Mouse (Mus musculus): ENCODE data around the gene Rtp1. TPM values are rescaled to one million over a fixed set of nuclear protein-coding genes. Genes with fewer than 3 reads are reported as not detected.
A peak's percentile ranks its signal among the peaks of the same experiment; 100 is the strongest.

The Rtp1 gene
- polyA plus RNA-seq, 1 experiment from 2014 or later, result not detected

DNA sequence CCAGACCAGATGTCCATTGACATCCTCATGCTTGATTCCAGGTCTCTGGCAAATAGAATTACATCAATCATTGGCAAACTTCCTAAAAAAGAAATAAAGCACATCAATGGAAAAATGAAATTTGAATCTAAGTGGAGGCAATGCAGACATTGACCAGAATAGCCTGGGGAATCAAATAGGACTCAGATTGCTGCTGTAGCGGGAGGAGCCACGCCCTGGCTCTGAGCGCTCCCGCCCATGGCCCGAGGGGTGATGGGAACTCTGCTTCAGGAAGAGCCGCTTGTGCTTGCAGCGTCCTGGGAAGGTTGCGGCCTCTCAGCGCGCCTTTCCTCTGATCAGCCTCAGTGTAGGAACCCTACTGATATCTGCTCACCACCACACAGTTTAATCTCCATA lies 12.7 kb upstream of the Rtp1 start:
- ATAC-seq (replicated peaks; ENCODE audit: extremely low read depth, insufficient read depth, low FRiP score), result peak; percentile 55; the same call in 1 of the 2 replicates
- no peaks in the 10 kb centered on the region for H3K9me3 ChIP-seq (replicated peaks; ENCODE audit: control insufficient read depth, low read length)
- H3K4me2 ChIP-seq (ENCODE audit: low read depth, low read length), result peak overlapping the region; percentile 56
- WGBS, result 23% methylated on average over 10 of the region's 10 CpGs
- peak overlapping the region; percentile 20; the same call in 1 of the 2 replicates for H3K4me3 ChIP-seq (ENCODE audit: low read length)
- H3K27ac ChIP-seq (ENCODE audit: low read length), result no peak overlapping the region
- peak overlapping the region; percentile 32; the same call in 1 of the 2 replicates for H3K9ac ChIP-seq (ENCODE audit: low read length)
- no peaks in the 10 kb centered on the region for H3K27me3 ChIP-seq (ENCODE audit: control insufficient read depth, insufficient read depth, low read length)
- peaks cover 11% of the 10 kb centered on the region; the same call in 1 of the 2 replicates for H3K4me1 ChIP-seq (ENCODE audit: control insufficient read depth, insufficient read depth, low read length)
- H3K36me3 ChIP-seq (ENCODE audit: control insufficient read depth, insufficient read depth), result no peaks in the 10 kb centered on the region

DNA sequence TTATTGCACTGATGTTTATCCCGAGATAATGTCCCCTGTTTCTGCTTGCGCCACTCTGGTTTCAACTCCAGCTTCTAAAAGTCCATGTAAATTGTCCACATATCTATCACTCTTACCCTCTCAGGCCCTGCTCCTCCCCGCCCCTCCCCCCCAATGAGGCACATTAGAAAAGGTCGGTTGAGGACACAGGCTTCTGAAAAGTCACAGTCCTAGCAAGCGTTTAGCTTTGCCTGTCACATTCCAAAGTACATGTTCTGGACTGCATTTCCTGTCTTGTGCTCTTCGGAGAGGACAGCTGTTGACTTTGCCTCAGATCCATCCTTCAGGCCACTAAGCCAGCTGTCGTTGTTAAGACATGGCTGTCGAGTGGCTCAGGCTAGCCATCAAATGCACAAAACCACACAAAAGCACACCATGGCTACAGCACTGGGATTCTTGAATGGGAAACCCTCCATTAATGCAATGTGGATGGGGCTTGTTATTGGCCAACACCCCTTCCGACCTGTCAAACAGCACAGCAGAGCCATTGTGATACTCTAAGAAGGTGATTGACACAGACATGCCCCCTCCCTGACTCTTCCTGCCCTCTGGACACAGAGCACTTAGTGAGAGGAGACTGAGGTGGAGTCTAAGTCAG lies 12.2 kb upstream of the Rtp1 start:
- peaks cover 11% of the 10 kb centered on the region; the same call in 1 of the 2 replicates for H3K4me1 ChIP-seq (ENCODE audit: control insufficient read depth, insufficient read depth, low read length)
- peak; percentile 32; the same call in 1 of the 2 replicates for ATAC-seq (replicated peaks; ENCODE audit: extremely low read depth, insufficient read depth, low FRiP score)
- no peak overlapping the region for H3K27ac ChIP-seq (ENCODE audit: low read length)
- peak overlapping the region; percentile 20; the same call in 1 of the 2 replicates for H3K4me3 ChIP-seq (ENCODE audit: low read length)
- H3K4me2 ChIP-seq (ENCODE audit: low read depth, low read length), result peak overlapping the region; percentile 56
- H3K36me3 ChIP-seq (ENCODE audit: control insufficient read depth, insufficient read depth), result no peaks in the 10 kb centered on the region
- WGBS, result 37% methylated on average over 9 of the region's 9 CpGs
- H3K27me3 ChIP-seq (ENCODE audit: control insufficient read depth, insufficient read depth, low read length), result no peaks in the 10 kb centered on the region
- H3K9ac ChIP-seq (ENCODE audit: low read length), result peak overlapping the region; percentile 32; the same call in 1 of the 2 replicates
- H3K9me3 ChIP-seq (replicated peaks; ENCODE audit: control insufficient read depth, low read length), result no peaks in the 10 kb centered on the region

DNA sequence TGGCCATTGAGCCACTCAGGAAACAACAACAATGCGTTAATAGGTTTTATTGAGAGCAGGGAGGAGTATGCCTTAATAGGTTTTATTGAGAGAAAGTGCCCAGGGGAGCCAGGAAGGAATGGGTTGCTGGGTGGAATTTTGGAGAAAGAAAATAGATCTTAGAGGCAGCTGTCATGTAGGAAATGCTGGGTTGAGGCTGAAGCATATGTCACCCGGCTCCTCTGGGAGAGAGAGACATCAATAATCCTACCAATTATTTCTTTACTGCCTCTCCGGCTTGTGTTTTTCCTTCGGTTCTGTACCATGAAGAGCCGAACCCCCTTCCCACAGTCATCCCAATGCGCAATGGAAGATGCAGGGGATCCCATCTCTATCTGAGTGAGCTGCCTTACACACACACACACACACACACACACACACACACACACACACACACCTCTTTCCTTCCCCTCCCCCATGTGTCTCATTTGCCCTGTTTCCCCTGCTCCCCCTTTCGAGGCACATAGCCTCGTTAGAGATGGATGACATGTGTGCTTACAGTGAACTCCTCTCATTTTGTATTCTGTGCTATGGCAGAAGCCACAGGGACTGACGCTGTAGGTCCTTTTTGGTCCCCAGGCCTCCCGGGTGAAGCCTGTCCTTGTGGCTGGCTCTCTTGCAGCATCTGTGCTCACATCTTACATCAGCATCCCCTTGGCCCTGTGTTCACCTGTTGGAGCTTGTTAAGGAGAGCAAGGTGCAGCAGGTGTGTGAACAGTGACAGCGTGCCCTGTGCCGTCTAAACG lies 11.3 kb upstream of the Rtp1 start:
- H3K4me3 ChIP-seq (ENCODE audit: low read length), result no peak overlapping the region
- H3K27me3 ChIP-seq (ENCODE audit: control insufficient read depth, insufficient read depth, low read length), result no peaks in the 10 kb centered on the region
- H3K9ac ChIP-seq (ENCODE audit: low read length), result no peak overlapping the region
- no peaks in the 10 kb centered on the region for H3K36me3 ChIP-seq (ENCODE audit: control insufficient read depth, insufficient read depth)
- WGBS, result 76% methylated on average over 13 of the region's 13 CpGs
- no peak overlapping the region for H3K4me2 ChIP-seq (ENCODE audit: low read depth, low read length)
- H3K4me1 ChIP-seq (ENCODE audit: control insufficient read depth, insufficient read depth, low read length), result peaks cover 11% of the 10 kb centered on the region; the same call in 1 of the 2 replicates
- no peak for ATAC-seq (replicated peaks; ENCODE audit: extremely low read depth, insufficient read depth, low FRiP score)
- no peak overlapping the region for H3K27ac ChIP-seq (ENCODE audit: low read length)
- H3K9me3 ChIP-seq (replicated peaks; ENCODE audit: control insufficient read depth, low read length), result no peaks in the 10 kb centered on the region

DNA sequence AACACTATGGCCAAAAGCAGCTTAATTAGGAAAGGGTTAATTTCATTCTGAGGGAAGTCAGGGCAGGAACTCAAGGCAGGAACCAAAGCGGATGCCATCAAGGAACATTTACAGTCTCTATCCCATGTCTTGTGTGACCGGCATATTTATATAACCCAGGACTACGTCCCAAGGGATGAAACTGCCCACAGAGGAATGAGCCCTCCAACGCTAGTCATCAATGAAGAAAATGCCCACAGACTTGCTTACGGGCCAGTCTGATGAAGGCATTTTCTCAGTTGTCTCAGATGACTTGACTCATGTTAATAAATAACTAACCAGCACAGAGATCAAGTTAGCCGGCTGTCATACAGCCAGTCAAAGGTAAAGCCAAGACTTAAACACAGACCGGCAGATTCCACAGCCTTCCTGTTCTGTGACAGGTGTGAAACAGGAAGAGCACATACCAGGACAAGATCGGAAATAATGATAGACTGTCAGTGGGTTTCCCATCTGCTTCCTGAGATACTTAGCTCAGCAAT lies 9.3 kb upstream of the Rtp1 start:
- Histone ChIP-seq H3K36me3 (ENCODE audit: control insufficient read depth, insufficient read depth) (no peaks in the 10 kb centered on the region), H3K27me3 (ENCODE audit: control insufficient read depth, insufficient read depth, low read length) (no peaks in the 10 kb centered on the region), H3K9ac (ENCODE audit: low read length) (no peak overlapping the region), H3K27ac (ENCODE audit: low read length) (no peak overlapping the region), H3K4me3 (ENCODE audit: low read length) (no peak overlapping the region), H3K9me3 (replicated peaks; ENCODE audit: control insufficient read depth, low read length) (no peaks in the 10 kb centered on the region), H3K4me1 (ENCODE audit: control insufficient read depth, insufficient read depth, low read length) (peaks cover 11% of the 10 kb centered on the region; the same call in 1 of the 2 replicates), H3K4me2 (ENCODE audit: low read depth, low read length) (no peak overlapping the region)
- WGBS, result 79% methylated on average over 8 of the region's 8 CpGs
- ATAC-seq (replicated peaks; ENCODE audit: extremely low read depth, insufficient read depth, low FRiP score), result no peak

DNA sequence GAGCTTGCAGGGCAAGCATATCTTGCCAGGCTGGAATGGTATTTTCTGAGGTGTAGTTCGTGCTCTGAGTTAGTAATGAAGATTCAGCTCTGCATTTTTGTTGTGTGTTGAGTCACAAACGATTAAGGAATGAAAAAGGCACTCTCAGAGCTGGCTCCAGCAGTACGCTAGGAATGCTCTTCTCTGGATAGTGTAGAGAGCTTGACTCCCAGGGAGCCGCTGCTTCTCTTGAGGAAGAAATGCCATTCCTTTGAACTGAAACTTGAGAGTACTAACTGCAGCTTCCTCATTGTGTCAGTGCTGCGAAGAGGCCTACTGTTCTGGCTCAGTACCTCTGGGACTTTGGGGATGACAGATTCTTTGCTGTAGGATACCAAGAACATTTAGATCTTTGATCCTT lies 5.1 kb upstream of the Rtp1 start:
- WGBS, result 58% methylated on average over 5 of the region's 5 CpGs
- no peaks in the 10 kb centered on the region for H3K4me1 ChIP-seq (ENCODE audit: control insufficient read depth, insufficient read depth, low read length)
- H3K9me3 ChIP-seq (replicated peaks; ENCODE audit: control insufficient read depth, low read length), result no peaks in the 10 kb centered on the region
- no peaks in the 10 kb centered on the region for H3K36me3 ChIP-seq (ENCODE audit: control insufficient read depth, insufficient read depth)
- H3K27me3 ChIP-seq (ENCODE audit: control insufficient read depth, insufficient read depth, low read length), result no peaks in the 10 kb centered on the region
- no peak for ATAC-seq (replicated peaks; ENCODE audit: extremely low read depth, insufficient read depth, low FRiP score)
- no peak overlapping the region for H3K9ac ChIP-seq (ENCODE audit: low read length)
- H3K27ac ChIP-seq (ENCODE audit: low read length), result no peak overlapping the region
- no peak overlapping the region for H3K4me3 ChIP-seq (ENCODE audit: low read length)
- no peak overlapping the region for H3K4me2 ChIP-seq (ENCODE audit: low read depth, low read length)

DNA sequence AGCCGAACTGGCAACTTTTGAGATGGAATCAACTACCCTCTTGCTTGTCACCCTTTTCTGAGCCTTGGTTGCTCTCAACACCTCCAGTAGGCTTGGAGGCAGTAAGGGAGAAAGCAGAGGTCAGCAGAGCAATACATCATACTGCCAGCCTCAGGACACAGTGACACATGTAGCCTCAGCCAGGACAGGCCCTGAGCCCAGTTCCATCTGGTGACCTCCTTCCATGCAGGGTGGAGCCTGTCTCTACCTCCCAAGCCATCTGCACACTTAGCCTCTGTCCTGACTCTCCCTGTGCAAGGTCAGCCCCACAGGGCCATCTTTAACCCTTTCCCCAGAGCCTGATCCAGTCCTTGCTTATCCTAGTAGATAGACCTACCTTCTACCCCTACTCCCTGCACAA lies 1.2 kb upstream of the Rtp1 start:
- Histone ChIP-seq H3K27ac (ENCODE audit: low read length) (no peak overlapping the region), H3K4me2 (ENCODE audit: low read depth, low read length) (no peak overlapping the region), H3K4me1 (ENCODE audit: control insufficient read depth, insufficient read depth, low read length) (no peaks in the 10 kb centered on the region), H3K27me3 (ENCODE audit: control insufficient read depth, insufficient read depth, low read length) (no peaks in the 10 kb centered on the region), H3K36me3 (ENCODE audit: control insufficient read depth, insufficient read depth) (no peaks in the 10 kb centered on the region), H3K9me3 (replicated peaks; ENCODE audit: control insufficient read depth, low read length) (no peaks in the 10 kb centered on the region), H3K4me3 (ENCODE audit: low read length) (no peak overlapping the region), H3K9ac (ENCODE audit: low read length) (no peak overlapping the region)
- whole genome bisulfite sequencing, result 71% methylated on average over 1 of the region's 1 CpGs
- ATAC-seq (replicated peaks; ENCODE audit: extremely low read depth, insufficient read depth, low FRiP score), result no peak

DNA sequence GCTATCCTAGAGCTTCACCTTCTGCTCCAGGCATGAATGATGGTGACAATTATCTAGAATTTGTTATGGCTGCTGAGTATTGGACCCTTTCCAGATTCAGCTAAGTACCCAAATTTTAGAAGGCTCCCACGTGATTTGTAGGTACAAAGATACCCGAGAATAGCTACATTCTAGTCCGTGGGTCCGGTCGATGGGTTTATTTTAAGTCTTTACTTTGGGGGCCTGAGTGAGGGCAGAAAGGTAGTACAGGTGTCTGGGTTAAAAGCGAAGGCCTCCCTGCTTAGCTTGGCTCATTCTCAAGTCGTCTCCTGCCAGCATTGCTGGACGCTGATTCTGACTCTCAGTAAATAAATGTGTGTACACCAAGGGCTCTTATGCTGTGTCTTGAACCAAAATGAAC lies 1.1 kb downstream of the Rtp1 start:
- Histone ChIP-seq H3K27me3 (ENCODE audit: control insufficient read depth, insufficient read depth, low read length) (no peaks in the 10 kb centered on the region), H3K9ac (ENCODE audit: low read length) (no peak overlapping the region), H3K4me1 (ENCODE audit: control insufficient read depth, insufficient read depth, low read length) (no peaks in the 10 kb centered on the region), H3K36me3 (ENCODE audit: control insufficient read depth, insufficient read depth) (no peaks in the 10 kb centered on the region), H3K9me3 (replicated peaks; ENCODE audit: control insufficient read depth, low read length) (no peaks in the 10 kb centered on the region), H3K27ac (ENCODE audit: low read length) (no peak overlapping the region), H3K4me2 (ENCODE audit: low read depth, low read length) (no peak overlapping the region), H3K4me3 (ENCODE audit: low read length) (no peak overlapping the region)
- 66% methylated on average over 8 of the region's 8 CpGs for WGBS
- ATAC-seq (replicated peaks; ENCODE audit: extremely low read depth, insufficient read depth, low FRiP score), result no peak

DNA sequence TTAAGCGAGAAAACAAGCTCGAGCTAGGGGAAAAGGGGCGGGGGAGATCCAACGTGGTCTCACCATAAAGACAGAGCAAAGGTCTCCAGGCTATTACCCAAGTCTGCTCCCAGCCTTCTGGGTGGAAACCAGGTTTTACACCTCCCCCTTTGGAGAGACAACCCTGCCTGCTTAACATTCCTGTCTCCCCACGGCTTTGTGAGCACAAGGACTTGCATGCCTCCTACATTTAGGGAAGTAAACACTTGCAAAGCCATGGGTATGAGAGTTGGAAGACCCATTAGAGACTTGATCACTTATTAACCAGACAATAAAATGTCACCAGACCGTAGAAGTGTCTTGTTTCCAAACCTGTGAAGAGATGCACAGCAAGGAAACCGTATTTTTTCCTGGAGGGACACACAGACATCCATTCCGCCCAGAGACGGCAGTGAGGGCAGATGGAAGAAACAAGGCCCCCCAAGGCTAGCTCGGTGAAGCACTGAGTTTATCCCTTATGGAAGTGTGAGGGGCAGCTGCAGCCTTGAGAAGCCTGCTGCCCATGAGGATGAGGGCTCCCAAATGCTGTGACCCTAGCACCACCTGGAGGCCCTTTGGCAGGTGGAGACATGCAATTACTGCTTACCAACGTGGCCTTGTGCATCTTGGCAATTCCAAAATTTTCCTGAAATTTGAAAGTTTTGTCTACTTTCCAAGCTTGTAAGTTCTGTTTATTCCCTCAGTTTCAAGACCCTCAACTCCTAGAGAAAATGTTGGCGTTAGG lies 8.7 kb downstream of the Rtp1 start:
- H3K27ac ChIP-seq (ENCODE audit: low read length), result no peak overlapping the region
- no peak overlapping the region for H3K4me2 ChIP-seq (ENCODE audit: low read depth, low read length)
- no peaks in the 10 kb centered on the region for H3K9me3 ChIP-seq (replicated peaks; ENCODE audit: control insufficient read depth, low read length)
- no peaks in the 10 kb centered on the region for H3K36me3 ChIP-seq (ENCODE audit: control insufficient read depth, insufficient read depth)
- no peaks in the 10 kb centered on the region for H3K27me3 ChIP-seq (ENCODE audit: control insufficient read depth, insufficient read depth, low read length)
- no peak for ATAC-seq (replicated peaks; ENCODE audit: extremely low read depth, insufficient read depth, low FRiP score)
- no peak overlapping the region for H3K9ac ChIP-seq (ENCODE audit: low read length)
- H3K4me1 ChIP-seq (ENCODE audit: control insufficient read depth, insufficient read depth, low read length), result peaks cover 2% of the 10 kb centered on the region; the same call in 1 of the 2 replicates
- 59% methylated on average over 12 of the region's 12 CpGs for WGBS
- no peak overlapping the region for H3K4me3 ChIP-seq (ENCODE audit: low read length)

All from heart, embryonic 16.5 days (tissue).